Mouse (Mus musculus) naive thymus-derived CD4-positive, alpha-beta T cell, adult 2 months (primary cell): ENCODE results near the gene Plekha6.

Source experiments
- DNase-seq: peaks from one replicate; pipeline ENCODE4 v3.0.0-alpha.2; 2011; ENCODE audit warnings: low read depth

Gene Plekha6

GRCm38 (mm10) chr1:133245690-133246619 is 81.9 kb downstream of the Plekha6 start:
- no peak for DNase-seq

GRCm38 (mm10) chr1:133247189-133247588 is 83.2 kb downstream of the Plekha6 start:
- DNase-seq: no peak

- DNase-seq: no peak
Measured at GRCm38 (mm10) chr1:133250761-133251160, 86.8 kb downstream of the Plekha6 start.

GRCm38 (mm10) chr1:133251625-133252034 is 87.6 kb downstream of the Plekha6 start:
- DNase-seq: no peak

- no peak for DNase-seq
Measured at GRCm38 (mm10) chr1:133252251-133252650, 88.2 kb downstream of the Plekha6 start.

- no peak for DNase-seq
Measured at GRCm38 (mm10) chr1:133252801-133253531, 89.0 kb downstream of the Plekha6 start.

GRCm38 (mm10) chr1:133253532-133253866 is 89.5 kb downstream of the Plekha6 start:
- DNase-seq: no peak

- no peak for DNase-seq
Measured at GRCm38 (mm10) chr1:133254226-133254625, 90.2 kb downstream of the Plekha6 start.

- DNase-seq: no peak
Measured at GRCm38 (mm10) chr1:133254856-133255764, 91.1 kb downstream of the Plekha6 start.

GRCm38 (mm10) chr1:133255776-133256175 is 91.8 kb downstream of the Plekha6 start:
- no peak for DNase-seq

GRCm38 (mm10) chr1:133256347-133256746 is 92.3 kb downstream of the Plekha6 start:
- no peak for DNase-seq

GRCm38 (mm10) chr1:133258694-133259093 is 94.7 kb downstream of the Plekha6 start:
- no peak for DNase-seq

- DNase-seq: no peak
Measured at GRCm38 (mm10) chr1:133262628-133263027, 98.6 kb downstream of the Plekha6 start.

- DNase-seq: no peak
Measured at GRCm38 (mm10) chr1:133263134-133263533, 99.1 kb downstream of the Plekha6 start.

- DNase-seq: no peak
Measured at GRCm38 (mm10) chr1:133264367-133264766, 100.4 kb downstream of the Plekha6 start.

- no peak for DNase-seq
Measured at GRCm38 (mm10) chr1:133265114-133265766, 101.2 kb downstream of the Plekha6 start.

GRCm38 (mm10) chr1:133267094-133267493 is 103.1 kb downstream of the Plekha6 start:
- DNase-seq: no peak

- DNase-seq: no peak
Measured at GRCm38 (mm10) chr1:133267813-133268492, 103.9 kb downstream of the Plekha6 start.

GRCm38 (mm10) chr1:133268503-133268902 is 104.5 kb downstream of the Plekha6 start:
- DNase-seq: no peak

- DNase-seq: no peak
Measured at GRCm38 (mm10) chr1:133270336-133270735, 106.3 kb downstream of the Plekha6 start.

GRCm38 (mm10) chr1:133274163-133274562 is 110.2 kb downstream of the Plekha6 start:
- DNase-seq: no peak
